Mouse (Mus musculus) forebrain, embryonic 15.5 days (tissue): ENCODE measurements around the gene Cd81. TPM values are rescaled to one million over a fixed set of nuclear protein-coding genes. Genes with fewer than 3 reads are reported as not detected.

ENCODE experiments used
- ATAC-seq: fragments of 200-750 bp; cut with Nextera tagmentation; replicated peaks from 2 replicates; pipeline ENCODE4 v1.8.0; 2017; ENCODE audit warnings: mild to moderate bottlenecking, moderate TSS enrichment, moderate library complexity
- H3K27ac ChIP-seq: fragments of 300-500 bp; sonication (generic); replicated peaks from 2 replicates; pipeline ENCODE4 v1.5.1; 2015; ENCODE audit warnings: mild to moderate bottlenecking, inconsistent platforms
- H3K27me3 ChIP-seq: fragments of 300-500 bp; sonication (generic); 2 replicates; pipeline ENCODE4 v1.6.1; 2015; ENCODE audit warnings: inconsistent platforms
- H3K36me3 ChIP-seq: fragments of 300-500 bp; sonication (generic); 2 replicates; pipeline ENCODE4 v1.6.1; 2015; ENCODE audit warnings: mild to moderate bottlenecking, inconsistent platforms
- H3K4me1 ChIP-seq: fragments of 300-500 bp; sonication (generic); 2 replicates; pipeline ENCODE4 v1.6.1; 2015; ENCODE audit warnings: inconsistent platforms
- H3K4me2 ChIP-seq: fragments of 300-500 bp; sonication (generic); replicated peaks from 2 replicates; pipeline ENCODE4 v1.6.1; 2015; ENCODE audit warnings: mild to moderate bottlenecking, inconsistent platforms
- H3K4me3 ChIP-seq: fragments of 300-500 bp; sonication (generic); 2 replicates; pipeline ENCODE4 v1.5.1; 2015; ENCODE audit warnings: mild to moderate bottlenecking, inconsistent platforms
- H3K9ac ChIP-seq: fragments of 300-500 bp; sonication (generic); replicated peaks from 2 replicates; pipeline ENCODE4 v1.6.1; 2015; ENCODE audit warnings: mild to moderate bottlenecking, inconsistent platforms
- H3K9me3 ChIP-seq: fragments of 300-500 bp; sonication (generic); 2 replicates; pipeline ENCODE4 v1.6.1; 2016; ENCODE audit warnings: inconsistent platforms
- WGBS: fragments of 180-500 bp; shearing (Covaris S2); methylation state at CpG from one replicate; pipeline ENCODE4 v1.1.7; 2015; ENCODE audit warnings: mixed read lengths; 5-methylcytosine and 5-hydroxymethylcytosine counted together
- polyA plus RNA-seq: library from polyadenylated mRNA; unstranded; fragments of >200 nt; fragmentation: Nextera tagmentation; extraction: Ambion mirVana; gene quantifications from 2 replicates; pipeline ENCODE4 v1.2.1, GENCODE M21; 2015

The Cd81 gene
- polyA plus RNA-seq, 1 experiment from 2014 or later, result 294 TPM

- WGBS, result under 1% methylated on average over 51 of the region's 51 CpGs
- H3K4me1 ChIP-seq, result peaks cover 25% of the 10 kb centered on the region
These were observed 16.5 kb downstream of the Cd81 start, which contains the start of gene Tssc4 for GRCm38 (mm10) chr7:143068882-143069591. Tssc4 (plus strand) TSS chr7:143069249.

GRCm38 (mm10) chr7:143069751-143070400, 17.3 kb downstream of the Cd81 start:
- WGBS, result 10% methylated on average over 30 of the region's 30 CpGs
- Histone ChIP-seq H3K9me3 (no peaks in the 10 kb centered on the region), H3K4me2 (peak overlapping the region; percentile 92), H3K27me3 (no peaks in the 10 kb centered on the region), H3K4me1 (peaks cover 25% of the 10 kb centered on the region), H3K9ac (peak overlapping the region; percentile 82), H3K4me3 (peak overlapping the region; percentile 80), H3K27ac (peak overlapping the region; percentile 83), H3K36me3 (peaks cover 28% of the 10 kb centered on the region)
- ATAC-seq, result no peak

More at GRCm38 (mm10) chr7:143068882-143069591, 16.5 kb downstream of the Cd81 start, which contains the start of gene Tssc4:
- Histone ChIP-seq H3K27me3 (no peaks in the 10 kb centered on the region), H3K9ac (peak within 1 kb of the TSS; percentile 82), H3K36me3 (peaks cover 33% of the 10 kb centered on the region), H3K27ac (peak within 1 kb of the TSS; percentile 94), H3K9me3 (no peaks in the 10 kb centered on the region), H3K4me3 (peak within 1 kb of the TSS; percentile 80), H3K4me2 (peak within 1 kb of the TSS; percentile 92)
- ATAC-seq, result peak; percentile 98

GRCm38 (mm10) chr7:143070506-143071070, 18.0 kb downstream of the Cd81 start:
- Histone ChIP-seq H3K9me3 (no peaks in the 10 kb centered on the region), H3K4me3 (peak overlapping the region; percentile 80), H3K4me1 (peaks cover 25% of the 10 kb centered on the region), H3K9ac (peak overlapping the region; percentile 82), H3K36me3 (peaks cover 21% of the 10 kb centered on the region), H3K4me2 (peak overlapping the region; percentile 92), H3K27ac (no peak overlapping the region), H3K27me3 (no peaks in the 10 kb centered on the region)
- 92% methylated on average over 10 of the region's 10 CpGs for WGBS
- ATAC-seq, result no peak

GRCm38 (mm10) chr7:143072605-143073004, 20.1 kb downstream of the Cd81 start:
- no peak for ATAC-seq
- no peaks in the 10 kb centered on the region for H3K9me3 ChIP-seq
- no peak overlapping the region for H3K4me3 ChIP-seq
- peaks cover 25% of the 10 kb centered on the region for H3K4me1 ChIP-seq
- whole genome bisulfite sequencing, result 86% methylated on average over 5 of the region's 5 CpGs
- H3K9ac ChIP-seq, result no peak overlapping the region
- H3K4me2 ChIP-seq, result no peak overlapping the region
- H3K27me3 ChIP-seq, result no peaks in the 10 kb centered on the region
- peaks cover 4% of the 10 kb centered on the region; the same call in 1 of the 2 replicates for H3K36me3 ChIP-seq
- H3K27ac ChIP-seq, result no peak overlapping the region

- Histone ChIP-seq H3K9ac (no peak overlapping the region), H3K27me3 (no peaks in the 10 kb centered on the region), H3K27ac (no peak overlapping the region), H3K4me1 (peaks cover 21% of the 10 kb centered on the region), H3K4me3 (no peak overlapping the region), H3K9me3 (no peaks in the 10 kb centered on the region), H3K36me3 (no peaks in the 10 kb centered on the region; the same call in 1 of the 2 replicates), H3K4me2 (no peak overlapping the region)
- WGBS, result 59% methylated on average over 1 of the region's 1 CpGs
- no peak for ATAC-seq
These were observed 20.5 kb downstream of the Cd81 start for GRCm38 (mm10) chr7:143073086-143073485.

- no peaks in the 10 kb centered on the region for H3K36me3 ChIP-seq
- H3K27me3 ChIP-seq, result no peaks in the 10 kb centered on the region
- H3K4me2 ChIP-seq, result no peak overlapping the region
- ATAC-seq, result no peak
- WGBS, result 68% methylated on average over 5 of the region's 5 CpGs
- H3K4me1 ChIP-seq, result peaks cover 8% of the 10 kb centered on the region
- H3K9ac ChIP-seq, result no peak overlapping the region
- H3K27ac ChIP-seq, result no peak overlapping the region
- no peak overlapping the region for H3K4me3 ChIP-seq
- H3K9me3 ChIP-seq, result no peaks in the 10 kb centered on the region
These were observed 22.9 kb downstream of the Cd81 start for GRCm38 (mm10) chr7:143075394-143075793.

GRCm38 (mm10) chr7:143077351-143077750, 24.8 kb downstream of the Cd81 start:
- H3K4me1 ChIP-seq, result no peaks in the 10 kb centered on the region
- H3K4me2 ChIP-seq, result no peak overlapping the region
- H3K36me3 ChIP-seq, result no peaks in the 10 kb centered on the region
- no peak overlapping the region for H3K4me3 ChIP-seq
- no peak overlapping the region for H3K27ac ChIP-seq
- ATAC-seq, result no peak
- no peaks in the 10 kb centered on the region for H3K27me3 ChIP-seq
- H3K9ac ChIP-seq, result no peak overlapping the region
- WGBS, result 87% methylated on average over 2 of the region's 2 CpGs
- H3K9me3 ChIP-seq, result no peaks in the 10 kb centered on the region

- WGBS, result 74% methylated on average over 6 of the region's 6 CpGs
- no peaks in the 10 kb centered on the region for H3K4me1 ChIP-seq
- H3K27me3 ChIP-seq, result no peaks in the 10 kb centered on the region
- H3K36me3 ChIP-seq, result no peaks in the 10 kb centered on the region
- H3K4me2 ChIP-seq, result no peak overlapping the region
- H3K9ac ChIP-seq, result no peak overlapping the region
- H3K9me3 ChIP-seq, result no peaks in the 10 kb centered on the region
- H3K4me3 ChIP-seq, result no peak overlapping the region
- no peak for ATAC-seq
- no peak overlapping the region for H3K27ac ChIP-seq
These were observed 29.5 kb downstream of the Cd81 start for GRCm38 (mm10) chr7:143082024-143082423.

GRCm38 (mm10) chr7:143083708-143084107, 31.2 kb downstream of the Cd81 start:
- Histone ChIP-seq H3K27me3 (no peaks in the 10 kb centered on the region), H3K36me3 (no peaks in the 10 kb centered on the region), H3K27ac (no peak overlapping the region), H3K4me2 (no peak overlapping the region), H3K4me1 (no peaks in the 10 kb centered on the region), H3K9ac (no peak overlapping the region), H3K9me3 (no peaks in the 10 kb centered on the region), H3K4me3 (no peak overlapping the region)
- no peak for ATAC-seq
- WGBS, result 89% methylated on average over 2 of the region's 2 CpGs

GRCm38 (mm10) chr7:143086366-143086765, 33.8 kb downstream of the Cd81 start:
- Histone ChIP-seq H3K4me1 (no peaks in the 10 kb centered on the region), H3K27me3 (no peaks in the 10 kb centered on the region), H3K4me3 (no peak overlapping the region), H3K9me3 (no peaks in the 10 kb centered on the region), H3K27ac (no peak overlapping the region), H3K36me3 (no peaks in the 10 kb centered on the region), H3K9ac (no peak overlapping the region), H3K4me2 (no peak overlapping the region)
- 0 out of 2 replicates have a peak, but pooled peaks have one; percentile 11 for ATAC-seq
- 56% methylated on average over 2 of the region's 2 CpGs for WGBS

GRCm38 (mm10) chr7:143087070-143087579, 34.6 kb downstream of the Cd81 start:
- peak; percentile 35; the same call in 1 of the 2 replicates for ATAC-seq
- Histone ChIP-seq H3K4me3 (no peak overlapping the region), H3K36me3 (no peaks in the 10 kb centered on the region), H3K9ac (no peak overlapping the region), H3K9me3 (no peaks in the 10 kb centered on the region), H3K27ac (no peak overlapping the region), H3K27me3 (no peaks in the 10 kb centered on the region), H3K4me2 (no peak overlapping the region), H3K4me1 (no peaks in the 10 kb centered on the region)
- WGBS, result 32% methylated on average over 4 of the region's 4 CpGs

GRCm38 (mm10) chr7:143093847-143094246, 41.3 kb downstream of the Cd81 start:
- no peak overlapping the region for H3K9ac ChIP-seq
- H3K27ac ChIP-seq, result no peak overlapping the region
- H3K36me3 ChIP-seq, result no peaks in the 10 kb centered on the region
- no peaks in the 10 kb centered on the region for H3K9me3 ChIP-seq
- no peak overlapping the region for H3K4me3 ChIP-seq
- H3K4me2 ChIP-seq, result no peak overlapping the region
- no peaks in the 10 kb centered on the region for H3K4me1 ChIP-seq
- ATAC-seq, result no peak
- no peaks in the 10 kb centered on the region for H3K27me3 ChIP-seq
- 69% methylated on average over 3 of the region's 3 CpGs for WGBS
